Mouse (Mus musculus): ENCODE results near the gene Shkbp1.
A peak's percentile ranks its signal among the peaks of the same experiment; 100 is the strongest.

Gene Shkbp1

DNA sequence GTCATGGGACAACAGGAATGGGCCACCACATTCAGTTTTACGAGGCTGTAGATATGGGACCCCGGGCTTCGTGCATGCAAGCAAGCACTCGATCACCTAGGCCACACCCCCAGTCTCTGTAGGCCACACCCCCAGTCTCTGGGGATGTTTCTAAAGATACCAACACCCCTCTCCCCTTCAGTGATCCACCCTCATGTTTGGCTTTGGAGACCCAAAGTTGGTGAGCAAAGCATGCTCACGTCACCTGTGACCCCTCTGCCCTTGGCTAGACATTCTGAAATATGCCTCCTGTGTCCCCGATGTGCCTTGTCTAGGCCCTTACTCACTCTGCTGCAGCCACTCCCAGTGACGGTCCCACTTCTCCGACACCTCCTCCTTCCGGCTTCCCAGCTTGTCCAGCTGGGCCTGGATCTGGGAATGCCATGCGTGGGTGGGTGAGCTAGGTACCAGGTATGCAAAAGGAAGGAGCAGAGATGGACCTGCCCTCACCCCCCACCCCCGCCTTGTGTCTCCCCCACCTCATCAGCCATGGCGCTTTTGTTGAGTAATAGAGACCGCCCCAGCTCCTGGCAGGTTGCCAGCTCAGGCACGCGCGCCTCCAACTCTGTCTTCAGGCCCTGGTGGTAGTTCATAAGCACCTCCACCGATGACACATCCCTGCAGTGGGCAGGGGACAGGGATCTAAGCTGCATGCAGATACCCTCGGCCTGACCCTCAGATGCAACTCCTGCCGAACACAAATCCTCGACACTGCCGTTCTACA, 10.4 kb upstream of the Shkbp1 start:
- DNase-seq (ENCODE audit: low spot score), result no peak

DNA sequence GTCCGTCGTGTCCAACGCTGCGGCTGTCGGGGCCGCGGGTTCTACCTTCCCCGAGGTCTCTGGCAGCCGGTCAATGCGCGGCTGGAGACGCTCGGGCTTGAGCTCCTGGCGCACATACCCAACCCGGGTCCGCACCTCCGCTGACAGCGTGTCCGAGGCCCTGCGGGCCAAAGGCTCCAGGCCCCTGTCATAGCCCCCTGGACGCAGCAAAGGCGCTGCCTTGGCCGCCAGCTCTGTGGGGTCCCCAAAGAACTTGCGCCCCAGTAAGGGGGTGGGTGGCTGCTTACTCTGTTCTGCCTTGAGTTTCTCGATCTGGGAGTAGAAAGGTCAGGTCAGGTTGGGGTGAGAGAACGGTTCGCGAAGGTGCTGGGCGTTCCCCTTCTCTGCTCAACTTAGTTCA, 8.6 kb upstream of the Shkbp1 start:
- no peak for DNase-seq (ENCODE audit: low spot score)

DNA sequence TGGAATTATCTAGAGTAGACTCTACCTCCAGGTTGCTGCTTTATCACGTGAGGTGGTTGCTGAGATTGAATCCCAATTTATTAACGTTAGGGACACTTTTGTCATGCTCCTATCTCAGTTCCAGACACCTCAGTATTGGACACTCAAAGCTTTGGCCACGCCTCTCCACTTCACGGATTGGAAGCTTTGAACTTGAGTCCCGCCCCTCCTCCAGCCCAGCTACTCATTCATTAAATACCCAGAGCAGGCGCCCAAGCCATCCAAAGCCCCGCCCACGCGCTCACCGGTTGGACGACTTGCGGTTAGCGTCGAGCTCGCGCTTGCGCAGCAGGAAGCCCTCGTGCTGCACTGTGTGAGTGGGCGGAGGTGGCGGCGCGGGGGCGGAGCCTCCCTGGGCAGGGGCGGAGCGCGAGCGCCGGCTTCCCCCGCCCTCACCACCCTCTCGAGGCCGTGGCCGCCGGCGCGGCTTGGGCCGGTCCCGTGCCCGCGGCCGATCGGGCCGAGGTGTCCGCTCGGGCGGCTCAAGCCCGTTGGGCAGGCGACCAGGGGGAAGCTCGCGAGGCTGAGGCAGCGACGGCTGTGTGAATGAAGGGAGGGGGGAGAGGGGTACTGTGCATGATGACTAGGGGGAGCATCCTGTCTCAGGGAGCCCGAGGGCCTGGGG, 5.6 kb upstream of the Shkbp1 start:
- DNase-seq (ENCODE audit: low spot score), result peak; percentile 99

DNA sequence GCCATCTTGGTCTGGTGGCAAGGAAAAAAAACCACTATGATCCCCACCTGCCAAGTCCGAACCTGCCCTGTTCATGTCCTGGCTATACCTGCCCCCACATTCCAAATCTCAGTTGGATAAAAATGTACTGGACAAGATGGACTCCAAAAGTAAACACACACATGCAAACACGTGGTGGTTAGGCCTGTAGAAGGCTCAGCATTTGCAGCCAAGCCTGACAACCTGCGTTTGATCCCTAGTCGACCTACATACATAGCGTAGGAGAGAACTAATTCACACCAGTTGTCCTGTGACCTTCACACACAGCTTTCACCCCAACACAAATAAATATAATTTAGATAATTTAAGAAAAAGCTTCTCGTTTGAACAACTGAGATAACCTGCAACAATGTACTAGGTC, 4.9 kb upstream of the Shkbp1 start:
- DNase-seq (ENCODE audit: low spot score), result no peak

GRCm38 (mm10) chr7:27359706-27360358, 4.0 kb upstream of the Shkbp1 start:
- DNase-seq (ENCODE audit: low spot score), result no peak

DNA sequence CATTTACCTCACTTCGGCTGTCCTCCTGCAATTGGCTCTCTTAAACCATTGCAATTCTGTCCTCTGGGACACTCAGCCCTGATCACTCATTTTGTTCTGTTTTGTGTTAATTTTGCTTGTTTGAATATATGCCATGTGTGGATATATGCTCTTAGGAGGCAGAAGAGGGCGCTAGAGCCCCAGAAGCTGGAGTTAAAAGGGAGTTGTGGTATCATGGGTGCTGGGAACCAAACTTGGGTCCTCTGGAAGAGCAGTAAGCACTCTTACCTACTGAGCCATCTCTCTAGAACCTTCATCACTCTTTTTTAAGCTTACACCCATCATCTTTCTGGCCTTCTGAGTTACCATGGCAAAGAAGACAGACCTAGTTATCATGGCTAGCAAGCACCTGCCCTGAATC, 3.3 kb upstream of the Shkbp1 start:
- DNase-seq (ENCODE audit: low spot score), result no peak

DNA sequence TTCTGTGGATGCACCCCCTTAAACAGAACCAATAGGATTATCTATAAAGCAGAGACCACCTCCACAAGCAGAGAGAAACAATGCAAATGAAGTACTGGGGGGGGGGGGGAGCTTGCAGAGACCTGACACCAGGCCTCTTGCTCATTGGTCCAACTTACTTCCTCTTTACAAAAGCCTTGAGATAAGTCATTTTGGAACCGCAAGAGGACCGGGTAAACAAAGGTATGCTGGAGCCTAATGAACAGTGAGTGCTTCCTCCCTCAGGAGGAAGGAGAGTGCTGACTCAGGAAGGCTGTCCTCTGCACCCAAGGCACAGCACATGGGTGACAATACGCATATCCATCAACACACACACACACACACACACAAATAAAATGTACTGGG, 1.8 kb upstream of the Shkbp1 start:
- no peak for DNase-seq (ENCODE audit: low spot score)

DNA sequence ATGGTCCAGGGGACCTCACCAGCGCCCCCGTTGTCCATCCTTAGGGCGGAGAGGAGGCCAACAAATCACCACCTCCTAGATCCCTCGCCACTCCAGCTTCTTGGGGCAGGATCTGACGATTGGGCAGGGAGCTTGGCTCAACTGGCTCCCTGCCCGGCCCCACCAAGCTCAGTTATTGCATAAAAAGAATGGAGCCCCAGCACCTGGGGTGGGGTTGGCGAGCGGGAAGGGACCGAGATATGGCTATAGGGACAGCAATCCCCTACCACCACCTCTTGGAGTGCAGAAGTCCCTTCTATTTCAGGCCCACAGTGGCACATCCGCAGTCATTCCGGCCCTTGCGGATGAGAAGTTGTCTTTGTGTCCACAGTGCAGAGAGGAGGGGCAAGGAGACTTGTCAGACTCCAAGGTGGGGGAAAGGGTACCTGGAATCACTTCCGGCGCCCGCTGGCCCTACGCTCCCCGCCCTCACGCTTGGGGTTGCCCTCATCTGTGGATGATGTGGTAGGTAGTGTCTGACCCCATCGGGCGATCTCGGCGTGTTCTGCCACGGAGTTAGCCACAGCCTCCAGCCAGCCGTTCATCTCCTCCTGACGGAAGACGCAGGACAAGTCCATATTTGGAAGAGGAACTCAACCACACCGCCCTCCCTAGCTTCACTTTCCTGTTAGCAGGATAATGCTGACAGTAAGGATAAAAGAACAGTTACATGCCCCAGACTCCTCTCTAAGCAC, 1.2 kb upstream of the Shkbp1 start, which contains the start of gene Gm20479:
TSS of gene Gm20479 (minus strand) at position 559 of the 734 bp plus-strand sequence.
- peak; percentile 65 for DNase-seq (ENCODE audit: low spot score)

- DNase-seq (ENCODE audit: low spot score), result peak; percentile 82
Observed at GRCm38 (mm10) chr7:27356248-27356647, 429 bp upstream of the Shkbp1 start.

DNA sequence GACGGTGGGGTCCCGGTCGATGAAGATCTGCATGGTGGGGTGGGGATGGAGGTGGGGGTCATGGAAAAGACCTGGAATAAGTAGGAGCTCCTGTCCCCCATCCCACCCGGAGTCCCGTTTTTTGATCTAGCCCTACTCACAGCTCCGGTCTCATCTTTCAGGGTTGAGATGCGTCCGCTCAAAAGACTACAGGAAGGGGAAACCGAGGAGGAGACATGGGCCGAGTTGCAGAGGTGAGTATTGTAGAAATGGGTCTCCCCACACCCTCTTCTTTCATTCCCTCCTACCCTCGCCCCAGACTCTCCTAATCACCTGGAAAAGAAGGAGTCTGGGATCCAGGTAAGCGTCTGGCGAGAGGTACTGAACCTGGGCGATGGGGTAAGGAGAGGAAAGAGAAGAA, 558 bp downstream of the Shkbp1 start:
- no peak for DNase-seq (ENCODE audit: low spot score)

DNA sequence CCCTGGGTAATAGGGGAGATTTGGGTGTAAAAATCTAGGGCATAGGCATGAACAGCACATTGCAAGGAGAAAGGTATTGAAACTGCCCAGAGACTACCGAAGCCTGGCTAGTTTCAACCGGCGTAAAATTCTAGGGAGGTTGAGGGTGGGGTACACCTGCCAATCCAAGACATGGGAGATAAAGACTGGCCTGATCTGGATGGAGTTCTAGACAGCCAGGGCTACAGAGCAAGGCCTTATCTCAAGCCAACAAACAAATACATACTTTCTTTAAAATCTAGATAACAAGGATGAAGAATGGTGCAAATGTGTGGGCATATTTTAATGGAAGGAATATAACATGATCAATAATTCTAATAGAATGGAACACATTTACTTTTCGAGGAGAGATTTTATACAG, 1.0 kb downstream of the Shkbp1 start:
- DNase-seq (ENCODE audit: low spot score), result no peak

DNA sequence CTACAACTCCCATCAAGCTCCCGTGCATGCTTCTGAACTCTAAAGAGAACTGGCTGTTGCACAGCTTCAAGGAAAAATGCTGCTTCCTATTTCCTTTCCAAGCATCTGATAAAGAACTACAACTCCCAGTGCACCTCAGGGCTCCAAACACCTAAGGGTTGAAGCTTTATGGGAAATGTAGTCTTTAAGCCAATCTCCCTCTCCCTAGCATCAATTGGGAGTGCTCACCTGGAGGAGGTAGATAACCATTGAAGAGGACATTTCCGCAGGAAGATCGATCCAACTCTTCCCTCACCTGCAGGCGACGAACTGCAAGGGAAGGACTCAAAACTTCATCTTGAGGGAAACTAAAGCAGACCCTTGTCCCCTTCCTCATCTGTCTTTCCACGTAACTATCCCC, 1.7 kb downstream of the Shkbp1 start:
- peak; percentile 44 for DNase-seq (ENCODE audit: low spot score)

GRCm38 (mm10) chr7:27345444-27345843, 10.4 kb downstream of the Shkbp1 start:
- DNase-seq (ENCODE audit: low spot score), result peak; percentile 38

DNA sequence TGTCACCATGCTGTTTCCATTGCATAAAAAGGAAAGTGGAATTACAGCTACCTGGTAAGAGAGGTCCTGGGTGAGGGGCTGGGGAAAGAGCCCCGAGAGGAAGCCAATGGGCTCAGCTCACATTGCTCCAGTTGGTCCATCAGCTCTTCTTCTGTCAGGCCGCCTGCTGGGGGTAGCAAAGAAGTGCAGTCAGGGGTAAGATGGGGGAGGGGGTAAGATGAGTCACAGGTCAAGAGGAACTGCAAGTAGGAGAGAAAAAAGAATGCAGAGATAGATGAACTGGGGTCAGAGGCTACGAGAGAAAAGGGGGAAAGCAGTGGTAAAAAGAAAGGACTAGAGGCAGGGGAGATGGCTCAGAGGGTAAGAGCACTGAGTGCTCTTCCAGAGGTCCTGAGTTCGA, 13.2 kb downstream of the Shkbp1 start:
- peak; percentile 36 for DNase-seq (ENCODE audit: low spot score)

DNA sequence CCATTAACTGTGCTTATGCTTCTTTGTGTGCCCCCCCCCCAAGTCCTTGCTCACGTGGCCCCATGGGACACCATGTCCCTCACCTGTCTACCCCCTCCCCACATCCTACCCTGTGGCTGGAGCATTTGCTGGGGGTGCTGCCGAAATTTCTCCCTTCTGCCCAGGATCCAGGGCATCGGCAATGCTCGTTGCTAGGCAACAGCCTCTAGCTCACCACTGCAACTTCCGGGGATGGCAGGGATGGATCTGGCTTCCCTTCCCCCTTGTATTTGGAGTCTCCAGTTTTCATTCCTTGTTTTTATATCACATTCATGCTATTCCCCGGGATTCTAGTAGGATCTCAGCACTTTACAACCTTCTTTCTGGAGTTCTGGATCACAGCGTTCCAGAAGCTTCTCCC, 16.3 kb downstream of the Shkbp1 start:
- DNase-seq (ENCODE audit: low spot score), result no peak

GRCm38 (mm10) chr7:27339114-27339513, 16.7 kb downstream of the Shkbp1 start:
- DNase-seq (ENCODE audit: low spot score), result no peak

- peak; percentile 92 for DNase-seq (ENCODE audit: low spot score)
Observed at GRCm38 (mm10) chr7:27337175-27337853, 18.5 kb downstream of the Shkbp1 start, which contains the start of gene Ltbp4. TSS of gene Ltbp4 (minus strand) at chr7:27337692.

GRCm38 (mm10) chr7:27335928-27336823, 19.6 kb downstream of the Shkbp1 start:
- peak; percentile 79 for DNase-seq (ENCODE audit: low spot score)

DNA sequence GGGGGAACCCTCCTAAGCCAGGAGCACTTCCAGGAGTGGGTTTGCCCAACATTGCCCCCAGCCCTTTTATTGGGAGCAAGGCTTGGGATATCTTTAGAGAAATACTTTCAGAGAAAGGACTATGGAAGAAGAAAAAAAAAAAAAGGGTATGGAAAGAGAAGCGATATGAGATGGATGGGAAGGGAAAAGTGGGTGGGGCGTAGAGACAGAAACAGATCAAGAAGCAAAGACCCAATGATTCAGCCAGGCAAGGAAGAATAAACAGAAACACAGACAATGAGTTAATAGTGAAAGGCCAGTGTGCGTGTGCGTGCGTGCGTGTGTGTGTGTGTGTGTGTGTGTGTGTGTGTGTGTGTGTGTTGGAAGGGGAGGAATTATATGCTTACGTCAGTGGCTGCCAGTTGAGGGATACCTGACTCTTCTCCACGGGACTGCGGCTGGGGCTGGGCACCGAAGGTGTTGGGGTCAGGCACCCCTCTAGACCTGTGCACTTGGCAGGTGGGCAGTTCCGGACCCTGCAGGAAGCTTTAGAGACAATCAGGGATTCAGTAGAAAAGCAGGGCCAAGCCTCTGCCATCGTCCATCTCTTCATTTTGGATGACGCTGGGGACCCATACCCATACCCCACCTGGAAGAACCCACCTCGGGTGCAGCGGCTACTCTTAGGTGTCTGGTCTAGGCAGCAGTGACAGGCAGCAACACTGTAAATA, 20.7 kb downstream of the Shkbp1 start:
- DNase-seq (ENCODE audit: low spot score), result no peak

GRCm38 (mm10) chr7:27334405-27334911, 21.4 kb downstream of the Shkbp1 start:
- no peak for DNase-seq (ENCODE audit: low spot score)
